Mouse (Mus musculus) left cerebral cortex, adult 11 months (tissue): ENCODE results near the gene Scaf8.

ENCODE experiments used
- DNase-seq: peaks from one replicate; pipeline ENCODE4 v3.0.0; 2022; ENCODE audit warnings: low spot score

Scaf8 gene

DNA sequence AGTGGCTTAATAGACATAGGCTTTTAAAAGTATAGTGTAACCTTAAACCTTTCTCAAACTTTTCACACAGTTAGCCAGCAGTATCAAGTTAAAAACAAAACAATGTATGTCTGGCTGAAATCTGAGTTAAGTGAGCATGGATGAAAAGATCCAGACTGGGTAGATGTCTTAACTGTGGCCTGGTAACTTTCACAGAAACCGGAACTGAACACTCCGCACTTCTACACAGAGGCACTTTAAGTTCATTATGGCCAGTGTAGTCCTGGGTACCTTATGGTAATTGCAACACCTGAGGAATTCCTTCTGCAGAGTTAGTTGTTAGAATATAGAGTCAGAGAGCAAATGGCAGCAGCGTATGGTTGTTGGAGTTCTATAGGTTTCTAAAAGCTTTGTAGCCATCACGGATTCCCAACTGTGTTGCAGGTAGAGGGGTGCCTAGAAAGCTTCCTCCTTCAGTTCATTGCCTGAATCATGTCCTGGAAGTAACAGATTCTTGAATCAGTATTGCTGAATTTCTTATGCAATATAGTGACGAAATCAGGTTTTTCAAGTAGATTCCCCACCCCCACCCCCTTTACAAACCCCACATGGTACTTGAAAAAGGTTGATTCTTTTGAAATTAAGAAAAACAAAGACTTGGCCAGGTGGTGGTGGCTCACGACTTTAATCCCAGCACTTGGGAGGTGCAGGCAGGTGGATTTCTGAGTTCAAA is 92.9 kb downstream of the Scaf8 start:
- DNase-seq, result no peak

DNA sequence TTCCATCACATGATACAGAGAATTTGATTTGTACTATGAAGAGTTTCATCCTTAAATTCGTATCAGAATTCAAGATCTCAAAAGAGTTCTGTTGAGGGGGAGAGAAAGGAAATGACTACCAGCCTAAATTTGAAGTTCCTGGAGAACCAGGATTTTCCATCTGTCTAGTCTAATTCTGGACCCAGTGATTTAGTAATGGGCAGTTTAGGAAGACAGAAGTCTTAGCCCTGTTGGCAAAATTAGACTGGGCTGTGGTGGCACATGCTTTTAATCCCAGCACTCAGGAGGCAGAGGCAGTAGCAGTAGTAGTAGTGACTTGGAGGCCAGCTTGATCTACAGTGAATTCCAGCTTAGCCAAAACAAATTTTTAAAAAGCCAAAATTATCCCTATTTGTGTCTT is 93.7 kb downstream of the Scaf8 start:
- DNase-seq, result no peak

DNA sequence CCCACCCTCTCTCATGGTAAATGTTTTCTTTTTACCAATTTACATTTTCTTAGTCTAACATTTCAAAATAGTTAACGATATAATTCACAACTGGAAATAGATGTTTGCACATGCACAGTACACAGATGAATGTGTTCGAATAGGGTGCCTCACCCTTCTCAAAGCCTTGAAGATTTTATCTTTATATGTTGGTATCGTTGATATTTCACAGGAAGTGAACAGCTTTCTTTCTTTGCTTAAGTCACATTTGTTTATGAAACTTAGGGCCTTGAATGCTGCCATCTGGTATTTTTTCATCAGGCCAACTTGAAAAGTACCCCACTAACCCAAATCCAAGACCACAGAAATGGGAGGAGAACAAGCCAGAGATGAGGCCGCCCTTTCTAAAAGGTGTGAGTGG is 94.8 kb downstream of the Scaf8 start:
- no peak for DNase-seq

DNA sequence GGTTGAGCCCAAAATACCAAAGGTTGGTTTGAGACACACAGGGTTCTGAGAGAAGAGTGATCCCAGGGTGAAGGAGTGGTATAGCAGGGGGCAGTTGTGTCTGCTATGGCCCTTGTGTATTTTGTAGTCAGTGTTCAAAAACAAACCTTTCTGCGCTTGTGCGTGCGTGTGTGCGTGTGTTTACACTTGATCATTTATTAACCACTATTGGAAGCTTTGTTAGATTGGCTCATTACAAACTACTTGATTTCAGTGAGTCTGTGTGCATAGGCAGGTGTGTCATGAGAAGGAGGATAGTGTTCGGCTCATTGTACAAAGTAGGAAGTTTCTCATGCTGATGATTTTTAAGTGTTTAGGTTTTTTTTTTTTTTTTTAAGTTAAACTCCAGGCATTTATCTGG is 95.4 kb downstream of the Scaf8 start:
- DNase-seq, result no peak

DNA sequence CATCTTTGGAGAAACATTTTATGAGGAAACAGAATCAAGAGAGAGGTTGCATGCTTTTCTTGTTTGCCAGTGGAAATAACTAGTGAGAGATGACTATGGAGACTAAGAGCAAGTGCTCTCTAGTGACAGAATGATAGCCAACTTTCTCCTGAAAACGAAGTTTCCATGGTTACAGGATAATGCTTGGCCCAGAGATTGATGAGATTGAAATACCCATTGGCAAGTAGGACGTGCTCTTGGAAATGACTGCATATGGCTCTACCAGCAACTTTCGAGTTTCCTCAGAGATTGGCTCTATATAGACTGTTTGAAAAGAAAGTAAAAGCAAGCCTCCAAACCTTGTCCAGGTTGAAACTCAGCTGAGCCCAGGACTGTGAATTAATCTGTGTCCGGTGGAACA is 97.3 kb downstream of the Scaf8 start:
- DNase-seq, result no peak

DNA sequence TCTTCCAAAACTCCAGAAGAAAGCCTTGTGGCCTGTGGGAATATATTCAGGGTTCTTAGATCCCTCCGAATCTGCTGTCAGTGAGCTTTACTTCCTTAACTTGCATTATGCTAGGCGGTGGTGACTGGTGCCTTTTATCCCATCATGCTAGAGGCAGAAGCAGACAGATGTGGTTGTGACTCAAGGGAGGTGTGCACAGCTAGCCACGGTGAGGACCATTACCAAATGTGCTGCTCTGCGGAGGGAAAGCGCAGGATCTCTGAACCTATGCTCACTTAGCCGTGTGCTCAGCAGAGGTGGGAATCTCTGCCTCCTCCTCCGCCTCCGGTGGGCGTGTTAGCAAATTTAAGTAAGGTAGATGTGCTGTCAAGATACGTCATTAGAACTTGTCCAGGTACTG is 98.1 kb downstream of the Scaf8 start:
- no peak for DNase-seq

DNA sequence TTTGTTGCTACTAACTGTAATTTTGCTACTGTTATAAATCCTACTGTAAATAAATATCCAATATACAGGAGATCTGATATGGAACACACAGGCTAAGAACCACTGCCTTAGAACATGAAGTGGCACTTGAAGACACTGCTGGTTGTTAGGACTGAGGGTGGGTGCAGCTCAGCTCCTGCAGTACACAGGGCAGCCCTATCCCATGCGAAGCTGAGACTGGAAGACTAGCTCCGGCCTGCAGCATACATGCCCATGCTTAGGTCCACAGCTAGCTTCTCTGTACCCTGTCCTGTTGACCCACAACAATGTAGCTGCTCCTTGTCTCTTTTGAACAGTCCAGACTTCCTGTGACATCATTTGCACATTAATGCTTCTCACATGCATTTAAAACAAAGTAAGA is 100.1 kb downstream of the Scaf8 start:
- no peak for DNase-seq

DNA sequence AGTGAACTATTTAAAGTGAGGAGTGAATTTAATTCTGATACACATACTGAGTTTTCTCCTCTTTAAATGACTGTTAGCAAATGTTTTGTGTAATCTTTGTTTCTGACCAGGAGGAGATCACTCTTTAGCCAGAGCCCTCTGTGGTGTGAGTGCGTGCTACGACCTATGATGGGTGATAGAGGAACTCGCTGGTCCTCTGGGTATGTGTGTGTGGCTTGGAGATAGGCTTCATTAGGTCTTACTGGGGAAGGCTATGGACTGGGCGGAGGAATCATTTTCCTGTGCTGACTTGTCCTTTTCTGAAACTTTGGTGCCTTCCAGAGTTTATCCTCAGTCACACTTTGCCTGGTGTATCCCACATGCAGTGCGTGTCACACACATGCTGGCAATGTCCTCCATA is 102.3 kb downstream of the Scaf8 start:
- DNase-seq, result no peak

DNA sequence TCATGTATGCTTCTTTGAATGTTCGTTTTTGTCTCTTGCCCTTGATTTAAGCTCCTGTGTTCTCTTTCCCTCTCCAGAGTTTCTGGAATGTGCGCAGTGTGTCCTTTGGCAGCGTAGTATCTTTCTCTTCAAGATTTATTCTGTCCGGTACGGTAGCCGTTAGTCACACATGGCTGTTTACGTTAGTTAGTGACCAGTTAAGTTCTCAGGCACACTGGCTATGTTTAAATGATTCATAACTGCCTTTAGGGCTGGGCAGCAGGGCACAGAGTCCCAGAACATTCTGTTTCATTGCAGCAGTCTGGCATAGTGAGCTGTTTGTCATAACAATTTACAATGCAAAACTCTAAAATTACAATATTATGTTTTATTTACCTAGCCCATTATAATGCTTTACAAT is 103.6 kb downstream of the Scaf8 start:
- DNase-seq, result no peak

DNA sequence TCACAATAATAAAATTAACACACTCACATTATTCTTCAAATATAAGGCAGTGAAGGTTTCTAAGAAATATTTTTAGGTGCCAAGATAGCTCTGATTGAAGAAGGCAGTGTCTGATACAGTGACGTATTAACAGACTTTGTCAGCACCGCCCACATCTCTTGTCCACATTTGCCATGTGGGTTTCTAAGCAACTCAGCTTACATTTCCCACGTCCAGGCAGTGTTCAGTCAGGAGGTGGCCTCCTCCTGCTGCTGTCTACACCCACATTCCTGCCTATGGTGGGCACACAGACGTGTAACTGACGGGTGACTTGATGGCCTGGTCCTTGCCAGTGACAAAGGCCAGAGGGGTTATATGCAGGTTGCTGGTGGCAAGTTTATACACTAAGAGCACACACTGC is 104.1 kb downstream of the Scaf8 start:
- no peak for DNase-seq

DNA sequence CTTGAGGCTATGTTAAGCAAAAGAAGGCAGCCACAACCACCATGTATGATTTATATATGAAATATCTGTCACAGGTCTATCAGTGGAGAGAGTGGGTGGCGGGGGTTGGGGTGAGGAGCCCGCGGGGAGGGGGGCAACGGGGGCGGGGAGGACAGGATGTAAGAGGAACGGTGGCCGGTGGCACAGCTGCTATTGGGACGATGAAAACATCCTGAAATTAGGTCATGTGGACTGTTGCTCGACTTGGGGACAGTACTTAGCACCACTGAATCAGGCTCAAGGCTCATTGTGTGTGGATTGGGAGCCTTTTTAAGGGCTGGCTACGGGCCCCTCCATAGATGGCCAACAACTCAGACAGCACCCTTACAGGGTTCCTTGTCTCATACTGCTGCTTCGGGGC is 105.4 kb downstream of the Scaf8 start:
- DNase-seq, result no peak

DNA sequence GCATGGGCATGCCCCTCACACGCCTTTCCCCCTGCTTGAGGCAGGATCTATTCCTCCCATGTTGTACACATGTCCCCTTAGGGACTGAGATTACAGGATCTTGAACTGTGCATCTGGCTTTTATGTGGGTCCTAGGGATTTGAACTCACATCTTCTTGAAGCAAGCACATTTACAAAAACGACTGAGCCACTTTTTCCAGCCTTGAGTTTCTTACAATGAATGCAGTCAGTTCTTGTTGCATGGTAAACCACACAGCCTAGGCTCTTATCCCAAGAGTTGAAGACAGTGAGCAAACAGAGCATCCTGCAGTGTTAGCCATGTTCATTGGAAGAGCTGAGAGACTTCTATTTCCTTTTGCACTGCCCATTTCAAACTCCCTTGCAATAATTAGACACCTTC is 108.3 kb downstream of the Scaf8 start:
- no peak for DNase-seq

DNA sequence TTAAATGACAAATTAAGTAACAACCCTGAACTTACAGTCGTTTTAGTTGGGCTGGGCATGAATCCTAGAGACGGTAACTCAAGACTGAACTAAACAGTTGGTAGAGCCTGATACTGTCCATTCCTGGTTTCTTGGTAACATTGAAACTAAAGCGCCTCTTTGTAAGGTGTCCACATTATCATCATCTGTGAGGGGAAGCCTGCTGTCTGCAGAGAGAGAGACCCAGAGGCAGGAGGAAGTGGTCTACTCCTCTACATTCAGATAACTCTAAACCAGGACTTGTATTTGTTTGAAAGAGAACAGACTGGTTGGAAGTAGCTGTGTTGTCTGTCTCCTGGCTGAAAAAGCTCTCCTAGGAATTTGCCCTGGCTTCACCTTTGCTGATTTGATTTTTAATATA is 108.9 kb downstream of the Scaf8 start:
- no peak for DNase-seq

DNA sequence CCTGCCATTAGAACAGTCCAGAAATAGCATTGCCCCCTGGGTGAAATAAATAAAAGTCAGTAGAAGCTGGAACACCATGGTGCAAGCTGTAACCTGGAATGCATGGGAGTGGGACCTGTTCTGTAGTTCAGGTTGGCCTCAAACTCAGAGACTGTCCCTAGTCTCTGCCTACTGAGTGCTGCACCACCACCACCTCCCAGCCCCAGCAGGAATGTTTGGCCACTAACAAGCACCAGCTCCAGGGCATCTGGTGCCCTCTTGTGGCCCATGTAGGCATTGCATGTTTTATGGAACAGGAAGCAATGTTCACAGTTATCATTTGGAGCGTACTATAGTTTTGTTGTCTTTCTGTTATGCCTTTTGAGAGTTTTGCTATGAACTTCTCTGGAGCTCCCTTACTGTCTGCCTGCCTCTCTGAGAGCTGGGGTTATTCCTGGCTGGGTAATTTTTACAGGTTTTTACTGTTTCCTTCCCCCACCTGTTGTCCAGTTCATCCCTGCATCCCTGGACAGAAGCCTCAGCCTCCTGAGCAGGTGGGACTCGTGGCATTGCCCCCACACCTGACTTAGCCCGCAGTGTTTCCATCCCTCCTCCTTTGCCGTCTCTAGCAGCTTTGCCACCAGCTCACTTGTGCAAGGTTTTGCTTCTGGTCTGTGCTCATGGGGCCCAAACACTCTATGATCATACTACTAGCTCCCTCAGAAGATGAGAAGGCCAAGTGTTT is 109.8 kb downstream of the Scaf8 start:
- DNase-seq, result peak; percentile 75

DNA sequence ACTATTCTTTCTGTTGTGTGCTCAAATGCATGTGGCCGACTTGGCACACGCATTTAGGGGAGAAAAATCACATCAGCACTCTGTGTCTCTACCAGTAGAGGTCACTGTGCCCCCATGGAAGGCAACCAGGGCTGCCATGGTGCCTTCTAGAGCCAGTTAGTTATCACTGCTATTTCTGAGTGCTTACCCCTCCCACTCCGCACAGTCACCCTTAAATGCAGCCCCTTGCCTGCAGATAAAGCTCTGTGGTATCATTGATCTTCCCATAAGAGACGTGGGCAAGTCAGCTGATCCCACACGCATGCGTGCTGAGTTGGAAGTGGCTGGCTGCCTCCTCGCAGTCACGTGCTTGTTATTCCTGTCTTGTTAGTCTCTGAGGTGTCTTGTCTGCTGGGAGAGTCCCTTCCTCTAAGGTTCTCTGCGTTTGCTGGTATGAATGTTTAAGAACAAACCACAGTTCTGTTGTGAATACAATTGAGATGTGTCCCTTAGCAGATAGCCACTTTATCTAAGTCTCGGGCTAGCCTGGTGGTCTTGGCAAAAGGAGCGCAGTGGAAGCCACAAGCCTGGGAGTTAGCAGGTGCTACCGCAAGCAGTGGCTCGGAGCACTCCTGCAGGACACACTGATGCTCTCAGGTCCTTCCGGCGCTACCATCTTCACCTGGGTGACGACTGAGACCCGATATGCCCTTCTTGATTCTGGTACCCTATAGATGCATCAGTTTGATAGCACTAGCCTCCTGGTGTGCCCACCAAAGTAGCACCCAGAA is 115.6 kb downstream of the Scaf8 start:
- peak; percentile 61 for DNase-seq

DNA sequence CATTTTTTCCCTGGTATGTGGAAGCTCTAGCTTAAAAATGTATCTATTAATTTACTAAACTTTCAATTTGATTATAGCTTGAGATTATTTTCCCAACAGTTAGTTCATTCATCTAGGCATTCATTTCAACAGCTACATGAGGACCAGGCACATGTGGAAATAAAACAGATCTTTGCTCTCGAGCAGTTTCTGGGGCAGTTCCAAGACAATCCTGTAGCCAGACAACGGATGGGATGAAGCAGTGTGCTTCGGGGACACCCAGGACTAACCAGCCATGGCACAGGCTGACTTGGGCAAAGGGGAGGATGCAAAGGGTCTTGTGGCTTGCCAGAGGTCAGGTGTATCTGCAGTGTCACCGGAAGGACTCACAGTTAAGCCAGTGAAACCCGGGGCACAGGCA is 117.9 kb downstream of the Scaf8 start:
- no peak for DNase-seq

DNA sequence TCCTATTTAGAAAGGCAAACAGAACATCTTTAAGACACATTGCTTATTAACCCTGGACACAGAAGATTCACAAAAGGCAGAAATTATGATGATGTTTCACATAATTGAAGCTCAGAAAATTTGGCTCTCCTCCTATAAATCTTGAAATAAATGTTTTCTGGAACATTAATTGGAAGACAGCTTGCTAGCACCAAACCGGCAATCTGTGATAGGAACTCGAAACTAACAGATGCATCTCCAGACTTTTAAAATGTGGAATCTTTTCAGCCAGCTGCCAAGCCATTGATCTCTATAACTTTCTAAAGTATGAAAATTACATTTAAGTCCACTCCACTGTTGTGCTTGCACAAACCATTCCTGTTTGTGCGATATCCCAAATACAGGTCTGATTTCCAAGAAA is 128.9 kb downstream of the Scaf8 start:
- DNase-seq, result no peak

DNA sequence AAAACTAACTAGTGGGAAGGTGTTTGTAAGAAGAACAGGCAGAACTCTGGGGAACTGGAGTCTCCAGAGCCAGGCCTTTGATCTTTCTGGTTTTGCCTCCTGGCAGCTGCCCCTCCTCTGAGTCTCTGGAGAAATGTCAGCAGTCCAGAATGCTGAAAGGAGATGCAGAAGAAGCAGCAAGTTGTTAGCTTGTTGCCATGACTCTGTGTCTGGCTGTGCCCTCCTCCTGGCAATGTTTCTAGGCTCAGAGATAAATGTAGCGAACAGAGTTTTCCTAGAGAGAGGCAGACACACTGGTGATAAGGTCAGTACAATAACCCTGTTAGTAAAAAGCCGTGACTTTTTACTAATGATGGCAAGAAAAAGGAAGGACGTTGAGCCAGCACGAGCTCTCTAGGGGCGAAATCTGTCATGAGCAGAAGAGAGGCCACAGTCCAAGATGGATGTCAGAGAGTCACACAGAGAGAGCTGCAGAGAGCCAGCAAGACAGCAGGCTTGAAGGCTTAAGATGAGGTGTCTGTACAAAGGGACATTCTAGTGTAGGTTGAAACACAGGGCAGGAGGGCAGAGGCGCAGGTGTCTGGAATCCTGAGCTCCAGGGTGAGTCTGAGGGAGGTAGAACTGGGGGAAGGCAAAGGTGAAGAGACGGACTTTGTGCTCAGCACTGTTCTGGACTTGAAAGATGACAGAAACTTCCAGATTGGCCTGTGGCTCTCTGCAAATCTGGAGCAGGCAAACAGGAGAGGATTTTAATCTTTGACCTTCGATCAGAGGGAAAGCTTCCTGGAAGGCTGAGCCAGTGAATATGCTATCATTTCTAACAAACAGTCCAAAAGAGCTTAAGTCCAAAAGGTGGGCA is 130.3 kb downstream of the Scaf8 start:
- DNase-seq, result no peak

DNA sequence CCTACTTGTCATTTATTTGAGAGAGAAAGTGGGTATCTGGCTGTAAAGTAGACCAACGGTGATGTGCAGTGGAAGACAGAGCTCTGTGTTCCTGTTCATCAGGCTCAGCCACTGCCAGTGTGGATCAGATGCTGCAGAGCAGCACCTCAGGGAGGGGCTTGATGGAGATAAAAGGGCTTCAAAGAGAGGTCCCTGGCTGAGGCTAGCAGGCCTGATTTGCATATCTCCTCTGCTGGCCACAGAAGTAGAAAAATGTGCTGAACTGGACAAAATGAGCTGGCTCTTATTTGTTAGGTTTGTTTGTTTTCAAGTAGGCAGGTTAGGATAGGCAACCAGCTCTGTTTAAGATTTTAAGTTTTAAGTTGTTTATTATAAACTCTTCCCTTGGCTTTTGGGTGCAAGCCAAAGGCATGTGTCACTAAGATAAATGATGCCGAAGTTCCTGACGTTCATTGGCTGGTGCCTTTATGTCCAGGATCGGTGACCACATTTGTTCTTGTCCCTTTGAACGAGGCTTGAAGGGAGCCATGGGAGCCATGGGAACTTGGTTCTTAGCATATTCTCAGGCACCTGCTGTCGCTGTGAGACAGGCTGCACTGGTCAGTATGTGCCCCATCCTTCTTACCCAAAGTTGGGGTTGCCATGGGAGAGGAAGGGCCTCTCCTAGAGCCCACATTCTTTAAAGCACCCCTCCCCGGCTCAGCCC is 132.0 kb downstream of the Scaf8 start:
- no peak for DNase-seq
